18 mouse cellular contexts compared by ENCODE assay signal in the genomic region with DNA sequence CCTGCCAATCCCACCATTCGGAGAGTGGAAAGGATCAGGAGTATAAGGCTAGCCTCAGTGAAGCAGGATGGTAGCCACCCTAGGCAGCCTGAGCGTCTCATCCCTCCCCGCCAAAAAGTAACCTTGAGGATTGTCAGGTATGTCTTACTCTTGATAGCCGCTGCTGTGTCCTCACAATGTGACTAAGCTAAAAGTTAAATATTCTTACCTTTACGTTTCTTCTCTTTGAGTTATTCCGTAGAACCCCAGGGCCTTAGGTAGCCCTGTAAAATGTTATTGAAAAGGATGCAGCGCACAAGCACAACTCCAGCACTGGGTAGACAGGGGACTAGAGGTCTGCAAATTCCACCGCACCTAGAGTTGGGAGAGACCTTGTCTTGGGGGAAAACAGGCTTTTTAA. TPM values are rescaled to one million over a fixed set of nuclear protein-coding genes. Genes with fewer than 3 reads are reported as not detected.
A peak's percentile ranks its signal among the peaks of the same experiment; 100 is the strongest.
DNase-seq lines count a peak whose midpoint lies in the region; ATAC-seq and TF ChIP-seq lines count a peak whose summit lies in the region.
"Had no signal": no experiment of that assay in that cellular context is flagged by ENCODE, and none has a peak within 500 bp of the region (broad histone marks: within the 10 kb centered on the region; RNA-seq: fewer than 3 reads in every experiment).

No protein-coding gene starts in this region.

- ATAC-seq in cerebellum, adult (ENCODE audit: insufficient number of reproducible peaks, low FRiP score, low TSS enrichment): no peak
- ATAC-seq in lung, embryonic 15.5 days (ENCODE audit: borderline replicate concordance, extremely low read depth, low FRiP score, low TSS enrichment): no peak
- no peak for ATAC-seq in limb, embryonic 14.5 days (ENCODE audit: low FRiP score, low read depth)
- ATAC-seq: inflammation-experienced regulatory T-cells, adult 6 months; Patski had no signal

- H3K27me3 ChIP-seq in lung, embryonic 15.5 days: no peaks in the 10 kb centered on the region
- H3K27me3 ChIP-seq in limb, embryonic 14.5 days (ENCODE audit: control insufficient read depth, insufficient read depth, low read length): no peaks in the 10 kb centered on the region
- H3K27me3 ChIP-seq: embryonic facial prominence, embryonic 13.5 days; hindbrain, embryonic 12.5 days; neural tube, embryonic 12.5 days; Patski had no signal

- no peak for TF ChIP-seq POLR2A in limb, embryonic 14.5 days (IDR thresholded peaks at IDR 0.05; ENCODE audit: borderline replicate concordance, extremely low read depth, insufficient read depth, insufficient read length)

- H3K9me3 ChIP-seq in lung, embryonic 15.5 days: no peaks in the 10 kb centered on the region
- H3K9me3 ChIP-seq in limb, embryonic 14.5 days (ENCODE audit: control insufficient read depth, low read length): no peaks in the 10 kb centered on the region
- H3K9me3 ChIP-seq: embryonic facial prominence, embryonic 13.5 days; hindbrain, embryonic 12.5 days; neural tube, embryonic 12.5 days had no signal

- H3K4me1 ChIP-seq in lung, embryonic 15.5 days: peaks cover 42% of the 10 kb centered on the region
- peaks cover 33% of the 10 kb centered on the region for H3K4me1 ChIP-seq in limb, embryonic 14.5 days (ENCODE audit: control insufficient read depth, insufficient read depth, low read length)

- peaks cover 9% of the 10 kb centered on the region for H3K36me3 ChIP-seq in lung, embryonic 15.5 days
- peaks cover 12% of the 10 kb centered on the region for H3K36me3 ChIP-seq in limb, embryonic 14.5 days (ENCODE audit: control insufficient read depth, insufficient read depth, low read length)

- no peak overlapping the region; the same call in 1 of the 2 replicates for H3K27ac ChIP-seq in lung, embryonic 15.5 days
- H3K27ac ChIP-seq in limb, embryonic 14.5 days (replicated peaks; ENCODE audit: low read depth, low read length): no peak overlapping the region
- H3K27ac ChIP-seq: neural tube, embryonic 12.5 days; stomach, postnatal 0 days had no signal

- DNase-seq in cerebellum, adult 11 months: peak; percentile 23
- peak; percentile 90 for DNase-seq in heart, adult 11 months
- no peak for DNase-seq in heart, postnatal 25 days (ENCODE audit: low spot score)
- DNase-seq in lung, postnatal 4 days: no peak
- no peak for DNase-seq in limb, embryonic 14.5 days (ENCODE audit: low spot score)
- DNase-seq in lung, postnatal 36 days: no peak
- DNase-seq: kidney, adult 8-10 months; kidney, postnatal 25 days; lung, postnatal 10 days; thymus, postnatal 25 days had no signal

- H3K9ac ChIP-seq in lung, embryonic 15.5 days: no peak overlapping the region
- no peak overlapping the region for H3K9ac ChIP-seq in limb, embryonic 14.5 days (ENCODE audit: low read depth, low read length, severe bottlenecking)
- H3K9ac ChIP-seq: neural tube, embryonic 12.5 days had no signal

- intact Hi-C loops in heart, postnatal 25 days (cut with DNase I): loop anchor here (5.0 to 10.0 kb wide), 2 partner anchors 230 to 377 kb away; a partner anchor contains a TSS

- 89% methylated on average over 8 of the region's 8 CpGs for WGBS in lung, embryonic 15.5 days
- WGBS in limb, embryonic 14.5 days: 94% methylated on average over 8 of the region's 8 CpGs

- H3K4me2 ChIP-seq in lung, embryonic 15.5 days: peak overlapping the region; percentile 69; the same call in 1 of the 2 replicates
- 0 out of 2 replicates have a peak overlapping the region, but pooled peaks have one; percentile 59 for H3K4me2 ChIP-seq in limb, embryonic 14.5 days (replicated peaks; ENCODE audit: low read depth, low read length, severe bottlenecking)

- H3K4me3 ChIP-seq in lung, embryonic 15.5 days: no peak overlapping the region
- H3K4me3 ChIP-seq in limb, embryonic 14.5 days (replicated peaks; ENCODE audit: low read length): no peak overlapping the region
- H3K4me3 ChIP-seq: neural tube, embryonic 12.5 days had no signal

RNA-seq across cellular contexts. Expression of a gene that starts 1.3 kb away (rescaled TPM):
- total RNA-seq in heart, postnatal 25 days (2021): 100 to 1,000 TPM; 256 to 295 TPM
- polyA plus RNA-seq in lung, embryonic 15.5 days (2015; fragmentation: Nextera tagmentation; extraction: Ambion mirVana): 214 and 215 TPM in 2 replicates
- polyA plus RNA-seq in limb, embryonic 14.5 days (2012; rRNA removed): 194 and 211 TPM in 2 replicates
- polyA plus RNA-seq in limb, embryonic 14.5 days (2014; fragmentation: Nextera tagmentation; extraction: Ambion mirVana): 141 and 151 TPM in 2 replicates

RNA-seq across cellular contexts. Expression of a gene that starts 2.2 kb away (rescaled TPM):
- total RNA-seq in heart, postnatal 25 days (2021): 1 to 10 TPM; 3.8 to 4.1 TPM
- 6.5 and 7.0 TPM in 2 replicates for polyA plus RNA-seq in lung, embryonic 15.5 days (2015; fragmentation: Nextera tagmentation; extraction: Ambion mirVana)
- 6.9 and 9.5 TPM in 2 replicates for polyA plus RNA-seq in limb, embryonic 14.5 days (2012; rRNA removed)
- polyA plus RNA-seq in limb, embryonic 14.5 days (2014; fragmentation: Nextera tagmentation; extraction: Ambion mirVana): 11.9 and 12.3 TPM in 2 replicates

RNA-seq across cellular contexts. Expression of a gene that starts 34.4 kb away (rescaled TPM):
- total RNA-seq in heart, postnatal 25 days (2021): 10 to 100 TPM in 1 of 2 experiments, 1 to 10 TPM in 1; 8.8 to 10.5 TPM
- 102 and 109 TPM in 2 replicates for polyA plus RNA-seq in lung, embryonic 15.5 days (2015; fragmentation: Nextera tagmentation; extraction: Ambion mirVana)
- 42.5 and 44.6 TPM in 2 replicates for polyA plus RNA-seq in limb, embryonic 14.5 days (2012; rRNA removed)
- polyA plus RNA-seq in limb, embryonic 14.5 days (2014; fragmentation: Nextera tagmentation; extraction: Ambion mirVana): 93.3 and 103 TPM in 2 replicates

Comparison
In these comparisons a context has a peak if more than half of its experiments do, and no peak if none do; other contexts are left out.
1. DNase-seq: peak in cerebellum, adult 11 months (single experiment) and heart, adult 11 months (single experiment); none in heart, postnatal 25 days (single experiment), lung, postnatal 4 days (0 of 2), limb, embryonic 14.5 days (single experiment) and lung, postnatal 36 days (single experiment).